Mouse (Mus musculus): Measurements from ENCODE around the gene Olfr524.

GRCm38 (mm10) chr7:140184206-140184605 is 21.6 kb downstream of the Olfr524 start:
- TF ChIP-seq CTCF (conservative IDR thresholded peaks at IDR 0.05; ENCODE audit: insufficient read depth, insufficient read length, low read depth, low read length) = no peak
- no peak for TF ChIP-seq POLR2A (IDR thresholded peaks at IDR 0.05; ENCODE audit: low read depth, low read length)

Measured in kidney, adult 2 months (tissue).